ENCODE assay signal across 10 mouse cellular contexts in genomic region chr7:139412223-139412950, GRCm38 (mm10). TPM values are rescaled to one million over a fixed set of nuclear protein-coding genes. Genes with fewer than 3 reads are reported as not detected.
DNase-seq lines count a peak whose midpoint lies in the region; ATAC-seq and TF ChIP-seq lines count a peak whose summit lies in the region.
"Had no signal": no experiment of that assay in that cellular context is flagged by ENCODE, and none has a peak within 500 bp of the region (broad histone marks: within the 10 kb centered on the region; RNA-seq: fewer than 3 reads in every experiment).

No protein-coding gene starts in this region.

- WGBS in thymus, adult 2 months: 13% methylated on average over 8 of the region's 8 CpGs
- WGBS in embryonic facial prominence, embryonic 13.5 days: 55% methylated on average over 8 of the region's 8 CpGs
- WGBS in lung, embryonic 16.5 days: 13% methylated on average over 8 of the region's 8 CpGs

- peak; percentile 55 for DNase-seq in thymus, postnatal 0 days (ENCODE audit: low spot score)
- no peak for DNase-seq in thymus, adult 2 months
- DNase-seq in thymus, postnatal 4 days: peak; percentile 26
- DNase-seq in frontal cortex, postnatal 14 days (ENCODE audit: low spot score in 2 of 2): no peak
- no peak for DNase-seq in urinary bladder, adult 18-20 months (ENCODE audit: low spot score in 2 of 2)
- DNase-seq in cerebellum, adult 9-11 months: no peak
- DNase-seq: kidney, postnatal 10 days had no signal

- no peaks in the 10 kb centered on the region for H3K36me3 ChIP-seq in thymus, adult 2 months (ENCODE audit: control insufficient read depth, insufficient read depth, low read length)
- no peaks in the 10 kb centered on the region for H3K36me3 ChIP-seq in embryonic facial prominence, embryonic 13.5 days
- no peaks in the 10 kb centered on the region for H3K36me3 ChIP-seq in lung, embryonic 16.5 days (ENCODE audit: control insufficient read depth, insufficient read depth, low read length)
- H3K36me3 ChIP-seq: midbrain, embryonic 15.5 days had no signal

- TF ChIP-seq POLR2A in thymus, adult 2 months (IDR thresholded peaks at IDR 0.05; ENCODE audit: control insufficient read depth, extremely low read depth, insufficient read depth, low read length, poor library complexity): no peak

- no peak for ATAC-seq in embryonic facial prominence, embryonic 13.5 days (ENCODE audit: insufficient number of reproducible peaks, insufficient read depth, low FRiP score, low TSS enrichment, low read depth)
- peak; percentile 60 for ATAC-seq in lung, embryonic 16.5 days (ENCODE audit: low read depth)
- ATAC-seq: midbrain, embryonic 15.5 days had no signal

- H3K4me3 ChIP-seq in thymus, adult 2 months (ENCODE audit: control insufficient read depth, insufficient read depth, low read length): no peak overlapping the region
- H3K4me3 ChIP-seq in embryonic facial prominence, embryonic 13.5 days: no peak overlapping the region
- H3K4me3 ChIP-seq in lung, embryonic 16.5 days (ENCODE audit: low read length): no peak overlapping the region
- H3K4me3 ChIP-seq: midbrain, embryonic 15.5 days had no signal

- no peak overlapping the region for H3K4me2 ChIP-seq in embryonic facial prominence, embryonic 13.5 days
- peak overlapping the region; percentile 33 for H3K4me2 ChIP-seq in lung, embryonic 16.5 days (ENCODE audit: low read depth, low read length)
- H3K4me2 ChIP-seq: midbrain, embryonic 15.5 days had no signal

- H3K9me3 ChIP-seq in embryonic facial prominence, embryonic 13.5 days: no peaks in the 10 kb centered on the region
- H3K9me3 ChIP-seq in lung, embryonic 16.5 days (ENCODE audit: control insufficient read depth, low read length): no peaks in the 10 kb centered on the region
- H3K9me3 ChIP-seq: midbrain, embryonic 15.5 days had no signal

- peaks cover 13% of the 10 kb centered on the region for H3K4me1 ChIP-seq in thymus, adult 2 months (replicated peaks; ENCODE audit: control insufficient read depth, insufficient read depth, low read length)
- peaks cover 63% of the 10 kb centered on the region for H3K4me1 ChIP-seq in embryonic facial prominence, embryonic 13.5 days
- H3K4me1 ChIP-seq in lung, embryonic 16.5 days (replicated peaks; ENCODE audit: control insufficient read depth, insufficient read depth, low read length): peaks cover 76% of the 10 kb centered on the region
- H3K4me1 ChIP-seq: midbrain, embryonic 15.5 days had no signal

- H3K27ac ChIP-seq in thymus, adult 2 months (ENCODE audit: control insufficient read depth, insufficient read depth, low read length): no peak overlapping the region
- H3K27ac ChIP-seq in embryonic facial prominence, embryonic 13.5 days: peak overlapping the region; percentile 14; the same call in 1 of the 2 replicates
- H3K27ac ChIP-seq in lung, embryonic 16.5 days (ENCODE audit: low read length): peak overlapping the region; percentile 88
- H3K27ac ChIP-seq: midbrain, embryonic 15.5 days had no signal

- no peaks in the 10 kb centered on the region for H3K27me3 ChIP-seq in thymus, adult 2 months (ENCODE audit: control insufficient read depth, insufficient read depth, low read length)
- no peaks in the 10 kb centered on the region for H3K27me3 ChIP-seq in embryonic facial prominence, embryonic 13.5 days
- no peaks in the 10 kb centered on the region for H3K27me3 ChIP-seq in lung, embryonic 16.5 days (ENCODE audit: control insufficient read depth, insufficient read depth, low read depth, low read length)
- H3K27me3 ChIP-seq: midbrain, embryonic 15.5 days had no signal

- no peak overlapping the region for H3K9ac ChIP-seq in embryonic facial prominence, embryonic 13.5 days
- peak overlapping the region; percentile 27 for H3K9ac ChIP-seq in lung, embryonic 16.5 days (ENCODE audit: low read length)
- H3K9ac ChIP-seq: midbrain, embryonic 15.5 days had no signal

- TF ChIP-seq CTCF in thymus, adult 2 months (IDR thresholded peaks at IDR 0.05; ENCODE audit: borderline replicate concordance, control insufficient read depth, extremely low read depth, insufficient read depth, low read length, poor library complexity): no peak

RNA-seq across cellular contexts. Expression of gene Inpp5a, which starts 23.5 kb away (rescaled TPM):
- polyA plus RNA-seq in thymus, postnatal 0 days (2015; fragmentation: Nextera tagmentation; extraction: Ambion mirVana): 10.0 and 11.7 TPM in 2 replicates
- 15.8 and 17.9 TPM in 2 replicates for polyA plus RNA-seq in thymus, adult 2 months (2012; rRNA removed)
- polyA plus RNA-seq in embryonic facial prominence, embryonic 13.5 days (2015; fragmentation: Nextera tagmentation; extraction: Ambion mirVana): 24.4 and 24.9 TPM in 2 replicates
- 26.8 and 28.8 TPM in 2 replicates for polyA plus RNA-seq in lung, embryonic 16.5 days (2015; fragmentation: Nextera tagmentation; extraction: Ambion mirVana)

Comparison
In these comparisons a context has a peak if more than half of its experiments do, and no peak if none do; other contexts are left out.
1. DNase-seq: peak in thymus, postnatal 0 days (single experiment) and thymus, postnatal 4 days (single experiment); none in thymus, adult 2 months (single experiment), frontal cortex, postnatal 14 days (0 of 2), urinary bladder, adult 18-20 months (0 of 2) and cerebellum, adult 9-11 months (single experiment).